Mouse (Mus musculus): Measurements from ENCODE around the gene Arhgap17. TPM values are rescaled to one million over a fixed set of nuclear protein-coding genes. Genes with fewer than 3 reads are reported as not detected.

Gene Arhgap17
- total and polyA plus RNA-seq, 3 experiments = 6.7 to 56.1 (median 7.4) TPM

DNA sequence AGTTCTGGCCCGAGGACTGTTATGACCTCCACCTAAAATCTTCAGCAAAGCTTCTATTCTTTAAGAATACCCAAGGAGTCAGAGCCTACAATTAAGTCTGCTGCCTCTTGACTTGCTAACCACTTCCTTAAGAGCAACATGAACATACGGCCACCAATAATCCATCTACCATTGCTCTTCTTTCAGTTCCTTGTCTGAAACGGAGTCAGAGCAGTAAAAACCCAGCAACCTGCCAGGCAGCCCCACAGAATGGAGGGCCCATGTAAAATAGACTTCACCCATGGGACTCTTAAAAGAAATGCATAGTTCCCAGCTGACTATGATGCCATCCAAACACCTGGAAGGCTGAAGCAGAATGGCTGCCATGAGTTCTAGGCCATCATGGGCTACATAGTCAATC lies 13.6 kb downstream of the Arhgap17 start:
- H3K9me3 ChIP-seq (replicated peaks; ENCODE audit: low read length) = peaks cover 5% of the 10 kb centered on the region
- dilution Hi-C loops (cut with MboI; ENCODE audit: extremely low pct_ligation_motif_present, extremely low pct_unique_long_range_greater_than_20kb, low sequenced_read_pairs) (no loop called here), in situ Hi-C loops (cut with MboI; ENCODE audit: low pct_ligation_motif_present, low pct_unique_long_range_greater_than_20kb, low sequenced_read_pairs) (no loop called here)
- H3K9ac ChIP-seq (ENCODE audit: insufficient read depth, low read depth) = peak overlapping the region; percentile 34; the same call in 1 of the 2 replicates
- H3K27ac ChIP-seq (ENCODE audit: insufficient read depth, low read depth) = peak overlapping the region; percentile 97
- H3K4me3 ChIP-seq (replicated peaks in 1 of 3; ENCODE audit: low read depth in 2 of 3, low read length in 2 of 3, poor library complexity in 1 of 3) = peak overlapping the region in 1 of 3 experiments; percentile 9
- H3K36me3 ChIP-seq (replicated peaks in 1 of 2; ENCODE audit: control insufficient read depth in 1 of 2, insufficient read depth in 1 of 2, low read length in 1 of 2) = peaks cover 0 to 39% of the 10 kb centered on the region in 2 experiments
- H3K4me2 ChIP-seq (ENCODE audit: insufficient read depth, low read depth, poor library complexity, severe bottlenecking) = peak overlapping the region; percentile 78
- peaks cover 45% of the 10 kb centered on the region for H3K79me2 ChIP-seq (replicated peaks; ENCODE audit: control insufficient read depth, extremely low read depth, insufficient read depth, poor library complexity, severe bottlenecking)
- peak; percentile 88 for DNase-seq (ENCODE audit: extremely low read depth)
- H3K4me1 ChIP-seq (ENCODE audit: control insufficient read depth in 1 of 2, insufficient read depth in 2 of 2) = peaks cover 40 to 95% of the 10 kb centered on the region in 2 experiments
- peak; percentile 5 for TF ChIP-seq RAD21 (IDR thresholded peaks at IDR 0.05; ENCODE audit: low read depth, low read length)
- TF ChIP-seq CTCF (conservative IDR thresholded peaks at IDR 0.05 in 1 of 2, IDR thresholded peaks at IDR 0.05 in 1 of 2; ENCODE audit: low read depth in 2 of 2, low read length in 2 of 2) = no peak
- TF ChIP-seq BHLHE40 (IDR thresholded peaks at IDR 0.05; ENCODE audit: low read depth, low read length) = peak; percentile 78
- TF ChIP-seq MYC (IDR thresholded peaks at IDR 0.05; ENCODE audit: low read depth, low read length) = peak; percentile 68
- peak; percentile 93 for TF ChIP-seq SIN3A (IDR thresholded peaks at IDR 0.05; ENCODE audit: low read length)
- peak; percentile 48; the same call in 1 of the 2 replicates for TF ChIP-seq MXI1 (IDR thresholded peaks at IDR 0.05; ENCODE audit: low read depth, low read length)
- TF ChIP-seq CHD2 (IDR thresholded peaks at IDR 0.05; ENCODE audit: low read length) = peak; percentile 60; the same call in 1 of the 2 replicates
- 0 out of 2 replicates have a peak, but pooled peaks have one; percentile 63 for TF ChIP-seq KAT2A (IDR thresholded peaks at IDR 0.05; ENCODE audit: insufficient replicate concordance, low read length)
- no peak for TF ChIP-seq E2F4 (IDR thresholded peaks at IDR 0.05; ENCODE audit: insufficient replicate concordance, low read depth, low read length)
- TF ChIP-seq EP300 (IDR thresholded peaks at IDR 0.05; ENCODE audit: low read length) = peak; percentile 96
- peak; percentile 51; the same call in 1 of the 2 replicates for TF ChIP-seq MAX (IDR thresholded peaks at IDR 0.05; ENCODE audit: low read length)
- TF ChIP-seq MAFK (IDR thresholded peaks at IDR 0.05; ENCODE audit: insufficient replicate concordance, low read length) = 0 out of 2 replicates have a peak, but pooled peaks have one; percentile 62
- peak; percentile 65 for TF ChIP-seq JUN (IDR thresholded peaks at IDR 0.05; ENCODE audit: insufficient read depth, low read depth, low read length)
- TF ChIP-seq USF1 (IDR thresholded peaks at IDR 0.05; ENCODE audit: low read depth, low read length) = no peak
- no peak for TF ChIP-seq POLR2A (IDR thresholded peaks at IDR 0.05; ENCODE audit: low read depth, low read length)
- peak; percentile 41; the same call in 1 of the 2 replicates for TF ChIP-seq HCFC1 (IDR thresholded peaks at IDR 0.05; ENCODE audit: low read depth, low read length)
- TF ChIP-seq RCOR1 (conservative IDR thresholded peaks at IDR 0.05; ENCODE audit: low read depth, low read length) = no peak; the same call in 1 of the 2 replicates
- peak; percentile 25; the same call in 1 of the 2 replicates for TF ChIP-seq SMC3 (IDR thresholded peaks at IDR 0.05; ENCODE audit: low read depth, low read length)
- peak; percentile 83 for TF ChIP-seq MEF2A (IDR thresholded peaks at IDR 0.05; ENCODE audit: borderline replicate concordance, low read depth, low read length)
- peak; percentile 30; the same call in 1 of the 2 replicates for TF ChIP-seq ZNF384 (IDR thresholded peaks at IDR 0.05; ENCODE audit: low read depth, low read length)
- peak; percentile 65 for TF ChIP-seq JUND (conservative IDR thresholded peaks at IDR 0.05; ENCODE audit: low read depth, low read length)
- TF ChIP-seq USF2 (conservative IDR thresholded peaks at IDR 0.05; ENCODE audit: low read depth, low read length) = no peak
- no peak for TF ChIP-seq GABPA (IDR thresholded peaks at IDR 0.05; ENCODE audit: insufficient replicate concordance, low read depth, low read length)
- TF ChIP-seq PAX5 (IDR thresholded peaks at IDR 0.05; ENCODE audit: low read length) = no peak
- TF ChIP-seq ZKSCAN1 (IDR thresholded peaks at IDR 0.05; ENCODE audit: borderline replicate concordance, low read depth, low read length) = no peak
- TF ChIP-seq ZMIZ1 (IDR thresholded peaks at IDR 0.05; ENCODE audit: low read depth, low read length) = peak; percentile 60; the same call in 1 of the 2 replicates
- peak; percentile 95 for TF ChIP-seq TCF12 (IDR thresholded peaks at IDR 0.05; ENCODE audit: low read depth, low read length)
- peak; percentile 72; the same call in 1 of the 2 replicates for TF ChIP-seq UBTF (IDR thresholded peaks at IDR 0.05; ENCODE audit: low read depth, low read length)
- peak; percentile 99 for TF ChIP-seq ETS1 (conservative IDR thresholded peaks at IDR 0.05; ENCODE audit: low read depth, low read length)
- TF ChIP-seq NELFE (IDR thresholded peaks at IDR 0.05; ENCODE audit: low read depth, low read length) = peak; percentile 14; the same call in 1 of the 2 replicates
- peak; percentile 86 for TF ChIP-seq TBP (conservative IDR thresholded peaks at IDR 0.05; ENCODE audit: low read depth, low read length)
- TF ChIP-seq MAZ (IDR thresholded peaks at IDR 0.05; ENCODE audit: low read depth, low read length) = peak; percentile 78; the same call in 1 of the 2 replicates
- TF ChIP-seq POLR2AphosphoS2 (IDR thresholded peaks at IDR 0.05; ENCODE audit: low read depth, low read length) = no peak
- TF ChIP-seq NRF1 (IDR thresholded peaks at IDR 0.05; ENCODE audit: low read depth, low read length) = no peak
- TF ChIP-seq ELF1 (IDR thresholded peaks at IDR 0.05; ENCODE audit: low read depth, low read length) = peak; percentile 76
- no peak for TF ChIP-seq ZC3H11A (IDR thresholded peaks at IDR 0.05; ENCODE audit: low read depth, low read length)
- no peak for TF ChIP-seq CHD1 (IDR thresholded peaks at IDR 0.05; ENCODE audit: low read depth, low read length)
- TF ChIP-seq IRF4 (IDR thresholded peaks at IDR 0.05; ENCODE audit: low read depth, low read length) = peak; percentile 95
- H3K27me3 ChIP-seq (replicated peaks) = no peaks in the 10 kb centered on the region

Data from CH12.LX (cell line).